Mouse (Mus musculus): ENCODE results near the gene Hoxa5. TPM values are rescaled to one million over a fixed set of nuclear protein-coding genes. Genes with fewer than 3 reads are reported as not detected.

Gene Hoxa5
- total and polyA plus RNA-seq, 3 experiments, result 0.83 to 4.1 (median 1.5) TPM

DNA sequence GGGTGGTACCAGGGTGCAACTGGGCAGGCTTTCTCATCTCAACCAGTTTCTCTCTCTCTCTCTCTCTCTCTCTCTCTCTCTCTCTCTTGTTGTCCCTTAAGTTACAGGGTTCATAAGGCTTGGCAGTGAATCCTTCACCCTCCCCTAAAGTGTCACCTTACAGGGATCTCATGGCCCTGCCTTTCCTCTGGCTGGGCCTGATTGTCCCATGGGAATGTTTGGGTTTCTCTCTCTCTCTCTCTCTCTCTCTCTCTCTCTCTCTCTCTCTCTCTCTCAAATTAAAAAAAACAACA lies 3.2 kb upstream of the Hoxa5 start:
- H3K4me2 ChIP-seq (ENCODE audit: insufficient read depth, low read depth, poor library complexity, severe bottlenecking), result no peak overlapping the region
- H3K4me1 ChIP-seq (ENCODE audit: control insufficient read depth in 1 of 2, insufficient read depth in 2 of 2), result peaks cover 2 to 15% of the 10 kb centered on the region in 2 experiments; a peak in 2 of 4 replicates
- DNase-seq (ENCODE audit: extremely low read depth), result no peak
- peaks cover 23 to 48% of the 10 kb centered on the region in 2 experiments for H3K36me3 ChIP-seq (replicated peaks in 1 of 2; ENCODE audit: control insufficient read depth in 1 of 2, insufficient read depth in 1 of 2, low read length in 1 of 2)
- TF ChIP-seq NRF1 (IDR thresholded peaks at IDR 0.05; ENCODE audit: low read depth, low read length), result no peak
- TF ChIP-seq ZKSCAN1 (IDR thresholded peaks at IDR 0.05; ENCODE audit: borderline replicate concordance, low read depth, low read length), result no peak
- TF ChIP-seq USF1 (IDR thresholded peaks at IDR 0.05; ENCODE audit: low read depth, low read length), result no peak
- TF ChIP-seq NELFE (IDR thresholded peaks at IDR 0.05; ENCODE audit: low read depth, low read length), result no peak
- no peak for TF ChIP-seq IRF4 (IDR thresholded peaks at IDR 0.05; ENCODE audit: low read depth, low read length)
- TF ChIP-seq CHD2 (IDR thresholded peaks at IDR 0.05; ENCODE audit: low read length), result no peak
- in situ Hi-C loops (cut with MboI; ENCODE audit: low pct_ligation_motif_present, low pct_unique_long_range_greater_than_20kb, low sequenced_read_pairs) (loop anchor here (25.0 kb wide), 1 partner anchor 195 kb away; the partner anchor contains the start of gene Skap2), dilution Hi-C loops (cut with MboI; ENCODE audit: extremely low pct_ligation_motif_present, extremely low pct_unique_long_range_greater_than_20kb, low sequenced_read_pairs) (no loop called here)
- H3K9me3 ChIP-seq (replicated peaks; ENCODE audit: low read length), result peaks cover 54% of the 10 kb centered on the region
- peaks cover 2% of the 10 kb centered on the region for H3K27me3 ChIP-seq (replicated peaks)
- no peak overlapping the region for H3K27ac ChIP-seq (ENCODE audit: insufficient read depth, low read depth)
- H3K79me2 ChIP-seq (replicated peaks; ENCODE audit: control insufficient read depth, extremely low read depth, insufficient read depth, poor library complexity, severe bottlenecking), result no peaks in the 10 kb centered on the region
- no peak overlapping the region for H3K9ac ChIP-seq (ENCODE audit: insufficient read depth, low read depth)
- H3K4me3 ChIP-seq (replicated peaks in 1 of 3; ENCODE audit: low read depth in 2 of 3, low read length in 2 of 3, poor library complexity in 1 of 3), result no peak overlapping the region

DNA sequence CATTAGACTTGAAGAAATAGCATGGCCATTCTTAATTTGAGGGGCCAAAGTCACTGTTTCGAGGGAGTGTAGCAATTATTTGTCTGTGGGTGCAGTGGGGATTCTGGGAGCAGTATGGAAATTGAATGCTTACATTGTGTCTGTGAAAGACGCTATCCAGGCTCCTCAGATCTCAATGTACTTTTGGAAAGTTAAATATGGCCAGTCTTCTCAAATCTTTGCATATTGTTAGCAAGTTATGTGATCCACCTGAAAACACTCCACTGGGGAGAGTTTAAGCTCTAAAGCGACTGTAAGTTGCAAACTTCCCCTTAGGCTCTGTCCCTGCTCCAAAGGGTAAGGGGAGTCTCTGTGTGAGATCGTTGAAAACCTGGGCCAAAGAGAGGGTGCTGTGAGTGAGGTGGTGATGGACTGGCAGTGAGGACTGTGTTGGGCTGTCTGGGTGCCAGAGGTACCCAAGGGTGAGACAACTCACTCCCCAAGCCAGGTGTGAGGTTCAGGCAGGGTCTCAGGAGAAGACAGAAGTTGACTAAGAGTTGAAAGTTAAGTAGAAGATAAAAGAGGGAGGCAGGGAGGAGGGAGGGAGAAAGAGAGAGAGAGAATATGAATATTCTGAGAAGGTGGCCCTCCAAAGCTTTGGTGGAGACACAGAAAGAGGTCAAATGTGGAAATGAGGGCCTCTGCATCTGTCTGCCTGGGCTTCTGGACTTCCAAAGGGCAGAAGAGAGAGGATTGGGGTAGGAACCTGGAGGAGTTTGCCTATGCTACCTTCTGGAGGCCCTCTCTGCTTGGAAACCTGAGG lies 2.7 kb upstream of the Hoxa5 start:
- H3K27me3 ChIP-seq (replicated peaks), result peaks cover 2% of the 10 kb centered on the region
- no peak for TF ChIP-seq MXI1 (IDR thresholded peaks at IDR 0.05; ENCODE audit: low read depth, low read length)
- no peak for TF ChIP-seq ZC3H11A (IDR thresholded peaks at IDR 0.05; ENCODE audit: low read depth, low read length)
- TF ChIP-seq POLR2A (IDR thresholded peaks at IDR 0.05; ENCODE audit: low read depth, low read length), result no peak
- no peak for TF ChIP-seq SMC3 (IDR thresholded peaks at IDR 0.05; ENCODE audit: low read depth, low read length)
- no peak for TF ChIP-seq MAZ (IDR thresholded peaks at IDR 0.05; ENCODE audit: low read depth, low read length)
- no peak for TF ChIP-seq ELF1 (IDR thresholded peaks at IDR 0.05; ENCODE audit: low read depth, low read length)
- TF ChIP-seq EP300 (IDR thresholded peaks at IDR 0.05; ENCODE audit: low read length), result no peak
- TF ChIP-seq IRF4 (IDR thresholded peaks at IDR 0.05; ENCODE audit: low read depth, low read length), result no peak
- TF ChIP-seq ETS1 (conservative IDR thresholded peaks at IDR 0.05; ENCODE audit: low read depth, low read length), result no peak
- TF ChIP-seq NELFE (IDR thresholded peaks at IDR 0.05; ENCODE audit: low read depth, low read length), result no peak
- in situ Hi-C loops (cut with MboI; ENCODE audit: low pct_ligation_motif_present, low pct_unique_long_range_greater_than_20kb, low sequenced_read_pairs) (loop anchor here (25.0 kb wide), 1 partner anchor 195 kb away; the partner anchor contains the start of gene Skap2), dilution Hi-C loops (cut with MboI; ENCODE audit: extremely low pct_ligation_motif_present, extremely low pct_unique_long_range_greater_than_20kb, low sequenced_read_pairs) (no loop called here)
- peaks cover 23 to 51% of the 10 kb centered on the region in 2 experiments for H3K36me3 ChIP-seq (replicated peaks in 1 of 2; ENCODE audit: control insufficient read depth in 1 of 2, insufficient read depth in 1 of 2, low read length in 1 of 2)
- no peaks in the 10 kb centered on the region for H3K79me2 ChIP-seq (replicated peaks; ENCODE audit: control insufficient read depth, extremely low read depth, insufficient read depth, poor library complexity, severe bottlenecking)
- H3K4me1 ChIP-seq (ENCODE audit: control insufficient read depth in 1 of 2, insufficient read depth in 2 of 2), result peaks cover 2 to 10% of the 10 kb centered on the region in 2 experiments; a peak in 2 of 4 replicates
- H3K27ac ChIP-seq (ENCODE audit: insufficient read depth, low read depth), result no peak overlapping the region
- peaks cover 54% of the 10 kb centered on the region for H3K9me3 ChIP-seq (replicated peaks; ENCODE audit: low read length)
- no peak overlapping the region for H3K4me3 ChIP-seq (replicated peaks in 1 of 3; ENCODE audit: low read depth in 2 of 3, low read length in 2 of 3, poor library complexity in 1 of 3)
- H3K9ac ChIP-seq (ENCODE audit: insufficient read depth, low read depth), result no peak overlapping the region
- no peak for DNase-seq (ENCODE audit: extremely low read depth)
- no peak overlapping the region for H3K4me2 ChIP-seq (ENCODE audit: insufficient read depth, low read depth, poor library complexity, severe bottlenecking)
